Mouse (Mus musculus) cerebellum, adult 9-11 months (tissue): ENCODE measurements around the gene Apoa2.

Experiments used
- DNase-seq: peaks from one replicate; pipeline ENCODE4 v3.0.0; 2022

The Apoa2 gene

GRCm38 (mm10) chr1:171224857-171225256, at the start of gene Apoa2:
Gene Apoa2, plus strand, starts transcription at chr1:171225054.
- DNase-seq: no peak

GRCm38 (mm10) chr1:171179487-171180171, 45.2 kb upstream of the Apoa2 start:
- no peak for DNase-seq

GRCm38 (mm10) chr1:171183025-171183424, 41.8 kb upstream of the Apoa2 start:
- DNase-seq: no peak

- DNase-seq: no peak
These were observed 41.2 kb upstream of the Apoa2 start for GRCm38 (mm10) chr1:171183620-171184019.

GRCm38 (mm10) chr1:171184314-171184713, 40.5 kb upstream of the Apoa2 start:
- DNase-seq: no peak

- no peak for DNase-seq
These were observed 39.2 kb upstream of the Apoa2 start for GRCm38 (mm10) chr1:171185655-171186054.

- DNase-seq: no peak
These were observed 36.8 kb upstream of the Apoa2 start for GRCm38 (mm10) chr1:171187851-171188700.

GRCm38 (mm10) chr1:171189046-171189445, 35.8 kb upstream of the Apoa2 start:
- no peak for DNase-seq

GRCm38 (mm10) chr1:171189476-171190114, 35.3 kb upstream of the Apoa2 start:
- DNase-seq: no peak

GRCm38 (mm10) chr1:171190832-171191231, 34.0 kb upstream of the Apoa2 start:
- DNase-seq: no peak

GRCm38 (mm10) chr1:171192283-171192682, 32.6 kb upstream of the Apoa2 start:
- DNase-seq: no peak

- no peak for DNase-seq
These were observed 31.6 kb upstream of the Apoa2 start for GRCm38 (mm10) chr1:171193093-171193840.

GRCm38 (mm10) chr1:171193911-171194830, 30.7 kb upstream of the Apoa2 start:
- no peak for DNase-seq

GRCm38 (mm10) chr1:171195046-171195822, 29.6 kb upstream of the Apoa2 start:
- DNase-seq: no peak

GRCm38 (mm10) chr1:171195887-171196397, 28.9 kb upstream of the Apoa2 start, which contains the start of gene Pcp4l1:
Gene Pcp4l1, minus strand, starts transcription at chr1:171196268.
- DNase-seq: peak; percentile 47

- DNase-seq: no peak
These were observed 25.3 kb upstream of the Apoa2 start for GRCm38 (mm10) chr1:171199532-171199931.

GRCm38 (mm10) chr1:171200769-171201168, 24.1 kb upstream of the Apoa2 start:
- no peak for DNase-seq

GRCm38 (mm10) chr1:171203471-171204248, 21.2 kb upstream of the Apoa2 start:
- DNase-seq: no peak

- DNase-seq: no peak
These were observed 20.6 kb upstream of the Apoa2 start for GRCm38 (mm10) chr1:171204249-171204644.
